Mouse (Mus musculus): ENCODE measurements around the gene Agtrap. TPM values are rescaled to one million over a fixed set of nuclear protein-coding genes. Genes with fewer than 3 reads are reported as not detected.
A peak's percentile ranks its signal among the peaks of the same experiment; 100 is the strongest.

Agtrap gene
- polyA plus RNA-seq, 1 experiment from 2014 or later = 14.0 TPM

GRCm38 (mm10) chr4:148101801-148102527, 14.1 kb upstream of the Agtrap start:
- Histone ChIP-seq H3K4me1 (peaks cover 5% of the 10 kb centered on the region), H3K9me3 (no peaks in the 10 kb centered on the region), H3K9ac (peak overlapping the region; percentile 24; the same call in 1 of the 2 replicates), H3K4me2 (replicated peaks) (peak overlapping the region; percentile 49), H3K27me3 (no peaks in the 10 kb centered on the region), H3K27ac (no peak overlapping the region), H3K4me3 (peak overlapping the region; percentile 21), H3K36me3 (no peaks in the 10 kb centered on the region)
- peak; percentile 85 for ATAC-seq (ENCODE audit: insufficient number of reproducible peaks, insufficient read depth, low FRiP score, low TSS enrichment)
- 18% methylated on average over 29 of the region's 29 CpGs for WGBS

DNA sequence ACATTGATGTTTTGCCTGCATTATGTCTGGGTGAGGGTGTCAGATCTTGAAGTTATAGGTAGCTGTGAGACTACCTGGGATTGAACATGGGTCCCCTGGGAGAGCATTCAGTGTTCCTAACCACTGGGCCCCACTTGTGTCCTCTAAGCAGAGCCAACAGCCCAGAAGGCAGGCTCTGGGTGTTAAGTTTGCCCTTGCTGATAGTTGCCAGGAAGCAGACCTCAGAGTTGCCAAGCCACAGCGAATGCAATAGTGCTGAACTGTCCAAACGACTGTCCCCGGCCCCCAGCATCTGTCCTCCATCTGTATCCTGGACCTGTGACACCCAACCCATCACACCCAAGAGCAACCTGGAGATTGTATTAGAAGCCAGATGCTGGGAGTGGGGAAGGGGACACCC, 10.8 kb upstream of the Agtrap start:
- Histone ChIP-seq H3K4me3 (no peak overlapping the region), H3K9ac (no peak overlapping the region), H3K9me3 (no peaks in the 10 kb centered on the region), H3K4me1 (peaks cover 5% of the 10 kb centered on the region), H3K36me3 (no peaks in the 10 kb centered on the region), H3K27ac (no peak overlapping the region), H3K27me3 (no peaks in the 10 kb centered on the region), H3K4me2 (replicated peaks) (no peak overlapping the region)
- WGBS = 84% methylated on average over 3 of the region's 3 CpGs
- no peak for ATAC-seq (ENCODE audit: insufficient number of reproducible peaks, insufficient read depth, low FRiP score, low TSS enrichment)

GRCm38 (mm10) chr4:148097936-148098335, 10.1 kb upstream of the Agtrap start:
- no peak for ATAC-seq (ENCODE audit: insufficient number of reproducible peaks, insufficient read depth, low FRiP score, low TSS enrichment)
- Histone ChIP-seq H3K9ac (no peak overlapping the region), H3K4me2 (replicated peaks) (no peak overlapping the region), H3K9me3 (no peaks in the 10 kb centered on the region), H3K4me1 (peaks cover 5% of the 10 kb centered on the region), H3K4me3 (no peak overlapping the region), H3K27me3 (no peaks in the 10 kb centered on the region), H3K27ac (no peak overlapping the region), H3K36me3 (no peaks in the 10 kb centered on the region)
- 93% methylated on average over 2 of the region's 2 CpGs for WGBS

DNA sequence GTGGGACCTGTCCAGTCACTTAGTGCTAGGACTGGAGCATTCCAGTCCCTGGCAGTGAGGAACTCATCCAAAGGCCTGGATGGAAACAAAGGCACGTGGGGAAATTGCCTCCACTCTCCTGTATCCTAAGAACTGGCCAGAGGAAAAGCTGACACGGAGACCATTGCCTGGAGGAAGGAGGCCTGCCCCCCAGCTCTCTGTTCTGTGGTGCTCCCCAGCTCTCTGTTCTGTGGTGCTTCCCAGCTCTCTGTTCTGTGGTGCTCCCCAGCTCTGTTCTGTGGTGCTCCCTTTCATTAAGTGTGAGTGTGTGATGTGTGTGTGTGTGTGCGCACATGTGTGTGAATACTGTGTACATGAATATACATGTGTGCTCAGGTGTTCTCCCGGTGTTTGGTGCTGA, 7.2 kb upstream of the Agtrap start:
- Histone ChIP-seq H3K27me3 (no peaks in the 10 kb centered on the region), H3K9ac (no peak overlapping the region), H3K36me3 (no peaks in the 10 kb centered on the region), H3K27ac (no peak overlapping the region), H3K4me1 (no peaks in the 10 kb centered on the region), H3K4me3 (no peak overlapping the region), H3K4me2 (replicated peaks) (no peak overlapping the region), H3K9me3 (no peaks in the 10 kb centered on the region)
- no peak for ATAC-seq (ENCODE audit: insufficient number of reproducible peaks, insufficient read depth, low FRiP score, low TSS enrichment)
- WGBS = 81% methylated on average over 4 of the region's 4 CpGs

DNA sequence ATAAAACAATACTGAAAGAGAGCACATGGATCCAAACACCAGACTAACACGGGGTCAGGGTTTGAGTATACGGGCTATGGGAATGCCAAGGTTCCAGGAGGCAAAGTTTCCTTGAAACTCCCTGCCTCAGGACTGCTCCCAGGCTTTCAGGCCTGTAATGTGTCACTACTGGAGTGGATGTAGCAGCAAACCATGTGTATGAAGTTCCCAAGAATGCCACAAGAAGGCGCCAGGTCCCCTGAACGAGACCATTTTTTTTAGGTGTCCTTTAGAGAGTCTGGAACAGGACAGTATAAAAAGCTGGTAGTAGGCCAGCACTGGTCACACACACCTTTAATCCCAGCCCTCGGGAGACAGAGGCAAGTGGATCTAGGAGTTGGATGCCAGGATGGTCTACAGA, 6.3 kb upstream of the Agtrap start:
- Histone ChIP-seq H3K27ac (no peak overlapping the region), H3K9me3 (no peaks in the 10 kb centered on the region), H3K36me3 (no peaks in the 10 kb centered on the region), H3K9ac (no peak overlapping the region), H3K27me3 (no peaks in the 10 kb centered on the region), H3K4me2 (replicated peaks) (no peak overlapping the region), H3K4me3 (no peak overlapping the region), H3K4me1 (no peaks in the 10 kb centered on the region)
- WGBS = 92% methylated on average over 5 of the region's 5 CpGs
- ATAC-seq (ENCODE audit: insufficient number of reproducible peaks, insufficient read depth, low FRiP score, low TSS enrichment) = no peak

GRCm38 (mm10) chr4:148092551-148093271, 4.9 kb upstream of the Agtrap start:
- H3K4me3 ChIP-seq = no peak overlapping the region
- 89% methylated on average over 11 of the region's 11 CpGs for WGBS
- no peak overlapping the region for H3K9ac ChIP-seq
- no peaks in the 10 kb centered on the region for H3K36me3 ChIP-seq
- ATAC-seq (ENCODE audit: insufficient number of reproducible peaks, insufficient read depth, low FRiP score, low TSS enrichment) = no peak
- H3K27ac ChIP-seq = no peak overlapping the region
- H3K4me1 ChIP-seq = peaks cover 4% of the 10 kb centered on the region; the same call in 1 of the 2 replicates
- H3K4me2 ChIP-seq (replicated peaks) = no peak overlapping the region
- H3K27me3 ChIP-seq = no peaks in the 10 kb centered on the region
- no peaks in the 10 kb centered on the region for H3K9me3 ChIP-seq

DNA sequence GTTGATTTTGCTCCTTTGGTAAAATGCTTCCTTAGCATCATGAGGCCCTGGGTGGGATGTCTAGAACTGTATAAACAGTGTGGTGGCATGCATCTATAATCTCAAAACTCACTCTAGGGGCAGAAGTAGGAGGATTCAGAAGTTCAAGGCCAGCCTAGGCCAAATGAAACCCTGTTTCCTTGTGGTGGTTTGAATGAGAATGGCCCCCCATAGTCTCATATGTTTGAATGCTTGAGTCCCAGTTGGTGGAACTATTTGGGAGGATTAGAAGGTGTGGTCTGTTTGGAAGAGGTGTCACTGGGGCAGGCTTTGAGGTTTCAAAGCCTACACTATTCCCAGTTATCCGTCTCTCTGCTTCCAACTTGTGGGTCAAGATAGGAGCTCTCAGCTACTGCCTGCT, 3.4 kb upstream of the Agtrap start:
- 88% methylated on average over 1 of the region's 1 CpGs for WGBS
- Histone ChIP-seq H3K27me3 (no peaks in the 10 kb centered on the region), H3K4me1 (peaks cover 14% of the 10 kb centered on the region; the same call in 1 of the 2 replicates), H3K9ac (no peak overlapping the region), H3K36me3 (no peaks in the 10 kb centered on the region), H3K27ac (no peak overlapping the region), H3K9me3 (no peaks in the 10 kb centered on the region), H3K4me3 (no peak overlapping the region), H3K4me2 (replicated peaks) (no peak overlapping the region)
- no peak for ATAC-seq (ENCODE audit: insufficient number of reproducible peaks, insufficient read depth, low FRiP score, low TSS enrichment)

- no peak overlapping the region for H3K4me3 ChIP-seq
- H3K4me1 ChIP-seq = peaks cover 22% of the 10 kb centered on the region; the same call in 1 of the 2 replicates
- no peaks in the 10 kb centered on the region for H3K9me3 ChIP-seq
- ATAC-seq (ENCODE audit: insufficient number of reproducible peaks, insufficient read depth, low FRiP score, low TSS enrichment) = no peak
- no peak overlapping the region for H3K9ac ChIP-seq
- H3K36me3 ChIP-seq = no peaks in the 10 kb centered on the region
- no peak overlapping the region for H3K4me2 ChIP-seq (replicated peaks)
- WGBS = 51% methylated on average over 4 of the region's 4 CpGs
- H3K27ac ChIP-seq = no peak overlapping the region
- H3K27me3 ChIP-seq = no peaks in the 10 kb centered on the region
Measured at GRCm38 (mm10) chr4:148089166-148089565, 1.3 kb upstream of the Agtrap start.

DNA sequence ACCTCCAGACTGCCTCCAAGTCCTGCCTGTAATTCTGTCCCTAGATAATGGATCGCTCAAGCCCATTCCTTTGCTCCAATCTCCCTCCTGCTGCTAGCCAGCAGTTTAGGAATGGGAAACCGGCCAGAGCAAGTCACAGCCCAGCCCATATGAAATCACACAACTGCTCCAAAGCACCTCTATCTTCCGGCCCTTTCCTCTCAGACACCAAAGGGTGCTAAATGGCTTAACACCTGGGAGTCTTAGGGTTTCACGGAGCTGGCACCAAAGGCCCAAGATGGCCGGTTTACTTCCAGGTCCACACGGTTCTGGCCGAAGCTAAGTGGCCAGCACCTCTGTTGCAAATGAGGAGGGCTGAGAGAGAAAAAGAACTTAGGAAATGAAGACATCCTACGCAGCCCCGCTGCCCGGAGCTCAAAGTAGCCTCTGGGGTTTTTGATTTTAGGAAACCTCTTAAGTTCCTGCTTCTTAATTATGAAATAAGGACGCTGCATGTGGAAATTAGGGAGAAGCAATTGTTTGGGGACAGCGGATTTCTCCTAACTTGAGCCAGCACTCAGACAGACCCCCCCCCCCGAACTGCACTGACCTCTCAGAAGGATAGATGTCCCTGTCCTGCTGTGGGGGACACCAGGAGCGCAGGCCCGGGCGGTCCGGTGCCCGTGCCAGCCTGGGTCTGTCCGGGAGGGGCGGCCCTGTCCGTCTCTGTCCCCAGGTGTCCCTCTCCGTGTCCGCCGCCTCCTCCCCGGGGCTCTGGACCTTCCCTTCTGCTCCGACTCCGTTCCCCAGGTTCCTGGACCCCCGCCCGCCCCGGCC, 532 bp downstream of the Agtrap start:
- Histone ChIP-seq H3K4me1 (peaks cover 30% of the 10 kb centered on the region; the same call in 1 of the 2 replicates), H3K4me2 (replicated peaks) (peak overlapping the region; percentile 88), H3K27ac (no peak overlapping the region), H3K9ac (peak overlapping the region; percentile 80), H3K36me3 (no peaks in the 10 kb centered on the region), H3K27me3 (no peaks in the 10 kb centered on the region), H3K4me3 (peak overlapping the region; percentile 79), H3K9me3 (no peaks in the 10 kb centered on the region)
- ATAC-seq (ENCODE audit: insufficient number of reproducible peaks, insufficient read depth, low FRiP score, low TSS enrichment) = peak; percentile 38; the same call in 1 of the 2 replicates
- 5% methylated on average over 30 of the region's 30 CpGs for WGBS

DNA sequence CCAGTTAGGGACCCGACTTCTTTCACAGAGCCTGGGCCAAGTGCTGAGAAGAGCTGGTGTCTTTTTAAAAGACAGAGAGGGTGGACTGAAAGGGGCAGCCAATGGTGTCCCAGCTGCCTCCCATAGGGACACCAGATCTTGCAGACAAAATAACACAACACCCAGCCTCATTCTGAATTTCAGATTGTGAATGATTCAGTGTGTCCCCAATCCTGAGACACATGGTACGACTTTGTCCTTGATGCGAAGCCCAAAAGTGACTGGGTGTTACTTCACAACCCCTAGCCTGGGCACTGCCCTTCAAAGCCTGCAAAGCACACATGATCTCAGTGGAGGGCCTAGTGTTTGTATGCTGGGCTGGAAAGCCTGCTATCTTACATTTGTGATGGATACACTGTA, 1.9 kb downstream of the Agtrap start:
- Histone ChIP-seq H3K4me2 (replicated peaks) (no peak overlapping the region), H3K4me1 (peaks cover 30% of the 10 kb centered on the region; the same call in 1 of the 2 replicates), H3K27me3 (no peaks in the 10 kb centered on the region), H3K9ac (no peak overlapping the region), H3K4me3 (no peak overlapping the region), H3K36me3 (0 out of 2 replicates have a peak, but pooled peaks cover 5% of the 10 kb centered on the region), H3K9me3 (no peaks in the 10 kb centered on the region), H3K27ac (no peak overlapping the region)
- 69% methylated on average over 3 of the region's 3 CpGs for WGBS
- no peak for ATAC-seq (ENCODE audit: insufficient number of reproducible peaks, insufficient read depth, low FRiP score, low TSS enrichment)

- H3K27ac ChIP-seq = no peak overlapping the region
- no peaks in the 10 kb centered on the region for H3K27me3 ChIP-seq
- no peak overlapping the region for H3K9ac ChIP-seq
- H3K4me1 ChIP-seq = peaks cover 30% of the 10 kb centered on the region; the same call in 1 of the 2 replicates
- peaks cover 7% of the 10 kb centered on the region; the same call in 1 of the 2 replicates for H3K36me3 ChIP-seq
- WGBS = 26% methylated on average over 10 of the region's 10 CpGs
- no peak for ATAC-seq (ENCODE audit: insufficient number of reproducible peaks, insufficient read depth, low FRiP score, low TSS enrichment)
- no peaks in the 10 kb centered on the region for H3K9me3 ChIP-seq
- no peak overlapping the region for H3K4me2 ChIP-seq (replicated peaks)
- H3K4me3 ChIP-seq = no peak overlapping the region
Measured at GRCm38 (mm10) chr4:148085131-148085906, 2.5 kb downstream of the Agtrap start.

Measured in embryonic facial prominence, embryonic 12.5 days (tissue).